Mouse (Mus musculus) adrenal gland, adult 8-10 months (tissue): ENCODE measurements around the gene Cd300lg. TPM values are rescaled to one million over a fixed set of nuclear protein-coding genes. Genes with fewer than 3 reads are reported as not detected.

Experiments
- DNase-seq: peaks from one replicate; pipeline ENCODE4 v3.0.0; 2022
- total RNA-seq, 4 experiments: library from RNA; stranded (reverse); gene quantifications; 2 replicates each; pipeline ENCODE4 v1.2.4; 2022

The Cd300lg gene
- 10 to 100 TPM; 40.5 to 84.1 (median 56.3) TPM for total RNA-seq

- no peak for DNase-seq
These were observed at the start of gene Cd300lg for GRCm38 (mm10) chr11:102041350-102041949. TSS of gene Cd300lg (plus strand) at chr11:102041509.

- no peak for DNase-seq
These were observed 49.5 kb upstream of the Cd300lg start for GRCm38 (mm10) chr11:101991813-101992212.

DNA sequence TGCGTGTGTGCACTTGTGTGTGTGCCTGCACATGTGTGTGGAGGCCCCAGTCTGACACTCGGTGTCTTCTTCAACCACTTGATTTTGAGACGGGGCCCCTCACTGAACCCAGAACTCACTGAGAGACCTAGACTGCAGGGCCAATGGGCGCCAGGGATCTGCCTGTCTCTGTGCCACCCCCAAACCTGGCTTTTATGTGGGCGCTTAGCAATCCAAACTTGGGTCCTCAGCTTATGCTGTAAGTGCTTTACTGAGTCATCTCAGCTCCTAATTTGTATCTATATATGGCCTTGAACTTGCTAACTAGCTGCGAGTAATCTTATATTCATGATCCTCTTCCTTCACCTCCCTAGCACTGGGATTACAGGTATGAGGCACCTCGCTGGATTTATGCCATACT, 48.9 kb upstream of the Cd300lg start:
- DNase-seq, result no peak

DNA sequence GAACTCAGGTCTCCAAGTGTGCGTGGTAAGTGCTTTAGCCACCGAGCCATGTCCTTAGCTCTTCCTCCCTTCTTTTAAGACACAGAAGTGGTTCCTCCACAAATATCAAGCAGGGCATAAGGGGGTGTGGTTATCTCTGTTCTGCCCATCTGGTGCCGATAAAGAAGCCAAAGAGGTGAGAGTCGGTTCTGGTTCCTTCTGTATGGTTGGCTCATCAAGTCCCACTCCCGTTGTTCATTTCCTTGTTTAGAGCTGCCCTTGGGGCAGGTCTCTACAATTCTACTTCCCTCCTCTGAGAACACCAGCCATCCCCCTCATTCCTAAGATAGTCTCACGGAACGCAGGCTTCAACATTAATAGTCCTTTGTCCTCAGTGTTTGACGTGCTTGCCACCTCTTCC, 47.2 kb upstream of the Cd300lg start:
- no peak for DNase-seq

DNA sequence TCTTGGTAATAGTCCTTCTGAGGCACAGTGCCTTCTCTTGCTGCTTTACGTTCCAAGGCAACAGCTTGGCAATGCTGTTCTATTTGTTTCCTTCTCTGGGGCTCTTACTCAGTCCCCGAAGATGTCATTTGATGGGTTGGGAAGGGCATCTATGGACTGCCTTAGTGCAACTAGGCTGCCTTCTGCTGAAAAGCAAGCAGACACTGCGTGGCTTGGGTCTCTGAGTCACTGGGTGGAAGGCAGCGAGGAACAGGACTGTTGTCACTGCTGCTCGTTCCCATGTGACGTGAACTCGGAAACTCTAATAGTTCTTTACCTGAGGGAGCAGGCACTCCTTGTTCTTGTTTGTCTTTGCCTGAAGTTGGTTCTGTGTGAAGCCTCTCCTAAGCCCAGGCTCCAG, 45.4 kb upstream of the Cd300lg start:
- no peak for DNase-seq

DNA sequence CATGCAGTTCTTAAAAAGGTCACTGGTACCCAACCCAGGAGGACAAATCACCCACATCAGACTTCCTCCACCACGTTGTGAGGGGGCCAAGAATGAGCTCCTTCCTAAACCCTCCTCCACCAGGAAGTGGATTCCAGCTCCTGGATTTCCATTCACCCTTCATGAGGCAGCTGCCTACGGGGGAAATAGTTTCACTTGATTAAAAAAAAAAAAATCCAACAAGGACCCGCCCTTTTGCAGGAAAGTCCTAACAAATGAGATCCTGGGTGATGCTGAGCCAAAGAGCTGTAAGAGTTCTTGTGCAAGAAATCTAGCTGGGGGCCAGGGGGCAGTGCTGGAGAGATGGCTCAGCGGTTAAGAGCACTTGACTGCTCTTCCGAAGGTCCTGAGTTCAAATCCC, 43.1 kb upstream of the Cd300lg start:
- no peak for DNase-seq

- DNase-seq, result no peak
These were observed 41.8 kb upstream of the Cd300lg start for GRCm38 (mm10) chr11:101999466-101999865.

DNA sequence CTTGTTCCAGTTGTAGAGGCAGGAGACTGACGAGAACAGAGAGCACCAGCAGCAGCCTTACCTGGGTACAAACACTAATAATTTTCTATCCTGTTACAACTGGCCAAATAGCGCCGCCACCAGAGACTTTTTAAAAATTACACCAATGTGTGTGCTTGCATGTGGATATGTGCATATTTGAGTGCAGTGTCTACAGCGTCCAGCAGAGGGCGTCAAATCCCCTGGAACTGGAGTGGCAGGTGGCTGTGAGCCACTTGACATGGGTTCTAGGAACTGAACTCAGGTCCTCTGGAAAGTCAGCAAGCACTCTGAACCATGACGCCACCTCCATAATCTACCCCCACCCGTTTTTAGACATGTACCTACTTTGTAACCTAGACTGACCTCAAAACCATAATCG, 37.1 kb upstream of the Cd300lg start:
- DNase-seq, result no peak

DNA sequence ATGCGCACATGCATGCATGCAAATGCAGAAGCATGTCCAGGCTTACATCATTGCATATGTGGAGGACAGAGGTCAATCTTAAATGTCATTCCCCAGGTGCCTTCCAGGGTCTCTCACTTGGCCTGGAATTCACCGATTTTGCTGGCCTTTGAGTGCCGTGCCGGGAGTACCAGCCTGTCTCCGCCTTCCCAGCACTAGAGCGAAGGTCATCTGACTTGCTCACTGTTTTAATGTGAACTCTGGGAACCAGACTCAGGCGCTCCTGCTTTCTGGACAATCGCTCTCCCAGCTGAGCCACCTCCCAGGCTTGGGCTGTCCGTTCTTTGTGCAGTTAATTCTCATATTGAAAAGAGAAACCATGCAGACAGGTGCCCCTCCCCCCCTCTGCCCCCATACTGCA, 35.0 kb upstream of the Cd300lg start:
- DNase-seq, result no peak

DNA sequence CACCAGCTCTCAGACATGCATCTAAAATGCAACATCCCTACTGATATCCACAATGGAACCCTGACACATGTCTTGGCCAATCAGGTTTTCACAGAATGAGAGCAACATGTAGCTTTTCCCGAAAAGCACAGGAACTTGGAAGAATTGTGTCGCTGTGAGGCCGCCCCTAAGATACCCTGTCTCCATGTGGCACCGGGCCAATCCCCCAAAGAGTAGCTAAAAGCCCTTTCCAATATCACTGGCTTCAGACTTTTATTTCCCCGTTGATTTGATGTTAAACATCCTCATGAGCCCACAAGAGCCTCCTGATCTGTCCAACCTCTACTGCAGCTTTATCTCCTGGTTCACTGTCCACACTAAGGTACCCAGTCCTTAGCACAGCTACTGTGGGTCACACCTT, 34.6 kb upstream of the Cd300lg start:
- no peak for DNase-seq

DNA sequence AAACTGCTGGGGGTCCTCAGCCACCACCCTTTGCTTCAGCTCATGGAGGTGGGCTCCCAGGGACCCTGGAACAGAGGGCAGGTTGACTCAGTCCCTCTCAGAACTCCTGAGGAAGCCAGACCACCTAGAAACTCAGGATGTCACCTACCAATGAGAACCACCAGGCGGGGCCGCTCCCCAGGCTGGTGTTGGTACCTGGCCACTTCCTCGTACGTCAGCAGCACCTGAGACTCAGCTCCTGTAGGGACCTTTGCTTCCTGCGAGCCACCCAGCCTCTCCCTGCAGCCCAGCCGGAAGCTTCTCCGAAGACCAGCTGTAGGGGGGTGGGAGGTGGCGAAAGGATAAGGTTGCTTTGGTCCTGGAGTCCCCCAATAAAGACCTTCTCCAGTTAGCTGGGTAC, 32.9 kb upstream of the Cd300lg start:
- no peak for DNase-seq

GRCm38 (mm10) chr11:102008954-102009637, 32.2 kb upstream of the Cd300lg start:
- DNase-seq, result no peak

DNA sequence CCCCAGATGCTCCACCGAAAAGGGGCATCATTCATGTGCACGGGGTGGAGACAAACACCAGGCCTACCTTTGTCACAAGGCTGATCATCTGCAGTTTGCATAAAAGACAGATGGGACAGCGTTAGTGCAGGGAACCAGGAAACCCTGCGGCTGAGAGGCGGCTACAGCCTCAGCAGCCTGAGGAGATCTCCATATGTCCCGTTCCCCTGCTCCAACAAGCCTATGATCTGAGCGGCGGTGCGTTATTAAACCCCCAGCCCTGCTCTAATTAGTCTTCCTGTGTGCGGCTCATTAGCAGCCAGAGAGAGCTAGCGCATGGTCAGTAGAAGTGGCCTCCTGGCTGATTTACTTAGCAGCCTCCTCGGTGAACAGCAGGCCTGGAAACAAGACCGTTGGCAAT, 31.2 kb upstream of the Cd300lg start:
- DNase-seq, result no peak

DNA sequence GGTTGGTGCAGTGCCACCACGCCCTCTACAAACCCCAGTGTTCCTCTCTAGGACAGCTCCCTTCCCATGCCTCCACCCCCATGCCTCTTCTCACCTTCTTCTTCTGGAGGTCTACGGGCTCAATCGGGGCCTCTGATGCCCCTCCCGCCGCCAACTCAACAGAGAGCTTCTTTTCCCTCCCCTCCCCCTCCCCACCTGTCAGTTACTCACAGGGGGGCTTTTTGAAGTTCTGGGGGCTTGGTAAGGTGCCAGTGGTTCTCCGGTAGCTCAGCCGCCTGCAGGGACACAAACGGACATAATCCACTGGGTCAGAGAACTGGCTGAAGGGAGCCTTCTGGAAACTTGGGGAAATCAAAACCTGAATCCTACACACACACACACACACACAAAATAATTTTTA, 29.8 kb upstream of the Cd300lg start:
- DNase-seq, result no peak

DNA sequence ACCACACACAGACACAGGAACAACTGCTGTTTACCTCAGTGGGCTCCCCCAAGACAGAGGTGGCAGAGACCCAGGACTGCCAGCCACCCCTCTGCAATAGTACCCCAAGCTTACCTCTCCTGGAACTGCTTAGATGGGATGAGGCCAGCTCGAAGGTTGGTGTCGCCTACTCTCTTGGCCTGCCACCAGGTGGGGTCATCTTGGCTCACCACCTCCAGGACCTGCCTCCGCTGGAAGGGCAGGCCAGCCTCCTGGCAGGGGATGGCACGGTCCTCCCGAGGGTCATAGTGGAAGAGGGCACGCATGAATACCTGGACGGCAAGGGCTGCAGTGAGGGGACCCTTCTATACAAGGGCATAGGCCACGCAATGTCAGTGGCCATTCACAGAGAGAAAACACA, 28.1 kb upstream of the Cd300lg start:
- DNase-seq, result no peak

GRCm38 (mm10) chr11:102015472-102015871, 25.8 kb upstream of the Cd300lg start:
- DNase-seq, result no peak

DNA sequence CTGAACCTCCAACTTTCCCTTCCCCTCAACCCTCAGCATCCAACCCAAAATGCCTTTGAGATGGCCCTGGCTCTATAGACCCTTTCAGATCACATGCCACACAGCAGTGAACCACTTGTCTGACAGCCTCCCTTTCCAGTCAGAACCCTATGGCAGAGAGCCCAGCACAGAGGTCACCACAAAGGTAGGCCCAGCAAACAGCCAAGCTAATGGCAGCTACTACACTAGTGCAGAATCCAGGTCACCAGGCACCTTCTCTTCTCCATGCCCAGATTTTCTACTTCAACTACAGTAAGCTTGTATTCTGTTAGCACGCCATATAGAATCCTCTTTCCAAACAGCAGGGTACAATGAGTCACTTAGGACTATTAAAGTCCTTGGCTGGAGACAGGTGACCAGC, 25.2 kb upstream of the Cd300lg start:
- DNase-seq, result no peak

DNA sequence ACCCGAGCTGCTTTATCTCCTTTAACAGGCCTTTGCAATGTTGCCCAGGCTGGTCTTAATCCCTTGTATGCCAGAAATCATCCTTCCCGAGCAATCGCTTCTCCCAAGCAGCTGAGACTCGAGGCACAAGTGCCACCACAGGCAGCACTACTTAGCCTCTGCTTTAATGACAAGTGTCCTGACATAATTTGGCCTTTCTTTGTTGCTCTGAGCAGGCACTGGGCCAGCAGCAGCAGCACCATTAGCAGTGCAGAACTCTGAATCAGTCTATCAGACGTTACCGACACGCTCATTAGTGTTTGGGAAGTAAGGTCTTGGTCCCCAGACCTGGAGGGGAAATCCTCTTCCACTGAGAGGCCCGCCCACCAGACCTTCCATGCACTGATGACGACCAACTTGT, 21.6 kb upstream of the Cd300lg start:
- DNase-seq, result no peak

DNA sequence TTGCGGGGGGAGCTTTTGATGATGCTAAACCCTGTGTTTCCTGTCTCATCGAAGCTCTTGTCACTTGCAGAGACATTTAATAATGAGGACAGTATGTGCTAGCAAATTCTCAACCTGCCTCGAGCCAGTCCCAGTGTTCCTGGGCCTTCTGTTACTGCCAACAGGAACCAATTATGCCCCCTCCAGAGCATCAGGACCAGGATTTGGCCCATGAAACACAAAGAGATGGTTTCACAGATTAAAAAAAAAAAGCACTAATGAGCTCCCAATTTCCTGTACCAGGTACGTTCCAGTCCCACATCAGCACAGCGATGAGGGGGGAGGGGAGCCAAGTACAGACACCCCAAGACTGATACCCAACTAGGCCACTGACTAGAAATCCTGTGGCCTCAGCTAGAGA, 20.1 kb upstream of the Cd300lg start:
- DNase-seq, result no peak

GRCm38 (mm10) chr11:102023406-102023805, 17.9 kb upstream of the Cd300lg start:
- DNase-seq, result no peak

DNA sequence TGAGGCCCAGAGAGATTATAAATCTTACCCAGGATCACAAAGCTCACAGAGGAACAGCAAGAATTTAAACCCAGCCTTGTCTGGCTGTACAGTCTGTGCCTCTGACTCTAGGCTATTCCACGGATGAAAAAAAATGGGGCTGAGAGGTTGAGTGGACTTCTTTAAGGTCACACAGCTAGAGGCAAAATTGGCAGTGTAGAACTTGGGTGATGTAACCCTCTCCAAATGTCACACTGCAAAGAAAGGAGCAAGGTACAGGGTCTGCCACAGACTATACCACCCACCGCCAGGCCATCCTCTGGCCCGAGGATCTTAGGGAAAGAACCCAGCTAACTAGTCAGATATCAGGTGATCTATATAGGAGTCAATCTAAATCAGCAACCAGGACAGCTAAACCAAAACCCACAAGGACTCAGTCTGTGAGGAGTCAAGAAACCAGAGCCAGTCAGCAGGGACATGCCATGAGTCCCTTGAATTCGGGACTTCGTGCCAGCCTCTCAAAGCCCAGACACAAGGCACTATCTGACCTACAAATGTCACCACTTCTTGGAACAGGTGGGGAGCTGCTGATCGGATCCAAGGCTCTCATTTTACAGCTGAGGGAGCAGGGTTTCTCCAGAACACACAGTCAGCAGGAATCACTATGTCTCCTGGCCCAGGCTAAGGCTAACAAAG, 17.1 kb upstream of the Cd300lg start:
- no peak for DNase-seq

GRCm38 (mm10) chr11:102024875-102025274, 16.4 kb upstream of the Cd300lg start:
- no peak for DNase-seq

DNA sequence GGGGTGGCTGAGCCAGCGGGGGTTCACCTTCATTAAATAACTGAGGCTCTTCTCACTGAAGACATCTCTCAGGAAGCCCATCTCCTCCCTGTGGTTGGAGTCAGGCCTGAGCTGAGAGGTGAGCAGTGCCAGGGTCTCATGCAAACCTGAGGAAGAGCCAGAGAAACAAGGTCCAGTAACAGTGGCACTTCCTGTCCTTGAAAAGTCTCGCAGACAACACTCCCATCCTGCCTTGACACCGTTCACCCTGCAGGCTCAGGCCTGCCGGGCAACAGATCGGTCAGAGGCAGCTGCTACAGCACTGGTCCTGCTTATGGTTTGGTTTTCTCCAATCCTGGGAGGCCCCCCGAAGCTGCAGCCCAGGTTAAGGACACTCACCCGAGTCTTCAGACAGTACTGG, 16.0 kb upstream of the Cd300lg start:
- DNase-seq, result no peak

GRCm38 (mm10) chr11:102025991-102026660, 15.2 kb upstream of the Cd300lg start:
- no peak for DNase-seq
